Mouse (Mus musculus): ENCODE measurements at regions not wholly inside any gene's neighbourhood (a gene's known extent, or its start where the extent isn't known, plus 50 kb on each side); places are given as distances from the start of the nearest gene placed in this dataset.

DNA sequence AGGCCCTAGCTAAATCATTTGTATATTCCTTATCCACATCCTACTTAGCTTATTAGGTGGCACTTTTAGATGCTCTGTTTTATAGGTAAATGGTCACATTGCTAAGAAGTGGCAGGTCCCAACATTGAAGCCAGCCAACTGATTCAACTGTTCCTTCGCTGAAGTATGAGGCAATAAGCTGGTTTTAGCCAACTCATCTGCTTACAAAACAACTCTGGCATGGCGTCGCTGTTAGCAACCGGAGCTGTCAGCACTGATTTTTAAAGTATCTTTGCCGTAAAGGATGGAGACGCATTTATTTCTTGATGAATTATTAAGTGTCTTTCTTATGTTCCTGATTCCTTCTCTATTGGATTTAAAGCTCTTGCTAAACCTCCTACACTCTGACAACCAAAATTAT lies 63.4 kb upstream of the Man1a2 start:
- TF ChIP-seq POLR2A (IDR thresholded peaks at IDR 0.05; ENCODE audit: low read depth, low read length) (no peak), CTCF (conservative IDR thresholded peaks at IDR 0.05; ENCODE audit: insufficient read depth, insufficient read length, low read depth, low read length) (no peak)
